In the genomic region with DNA sequence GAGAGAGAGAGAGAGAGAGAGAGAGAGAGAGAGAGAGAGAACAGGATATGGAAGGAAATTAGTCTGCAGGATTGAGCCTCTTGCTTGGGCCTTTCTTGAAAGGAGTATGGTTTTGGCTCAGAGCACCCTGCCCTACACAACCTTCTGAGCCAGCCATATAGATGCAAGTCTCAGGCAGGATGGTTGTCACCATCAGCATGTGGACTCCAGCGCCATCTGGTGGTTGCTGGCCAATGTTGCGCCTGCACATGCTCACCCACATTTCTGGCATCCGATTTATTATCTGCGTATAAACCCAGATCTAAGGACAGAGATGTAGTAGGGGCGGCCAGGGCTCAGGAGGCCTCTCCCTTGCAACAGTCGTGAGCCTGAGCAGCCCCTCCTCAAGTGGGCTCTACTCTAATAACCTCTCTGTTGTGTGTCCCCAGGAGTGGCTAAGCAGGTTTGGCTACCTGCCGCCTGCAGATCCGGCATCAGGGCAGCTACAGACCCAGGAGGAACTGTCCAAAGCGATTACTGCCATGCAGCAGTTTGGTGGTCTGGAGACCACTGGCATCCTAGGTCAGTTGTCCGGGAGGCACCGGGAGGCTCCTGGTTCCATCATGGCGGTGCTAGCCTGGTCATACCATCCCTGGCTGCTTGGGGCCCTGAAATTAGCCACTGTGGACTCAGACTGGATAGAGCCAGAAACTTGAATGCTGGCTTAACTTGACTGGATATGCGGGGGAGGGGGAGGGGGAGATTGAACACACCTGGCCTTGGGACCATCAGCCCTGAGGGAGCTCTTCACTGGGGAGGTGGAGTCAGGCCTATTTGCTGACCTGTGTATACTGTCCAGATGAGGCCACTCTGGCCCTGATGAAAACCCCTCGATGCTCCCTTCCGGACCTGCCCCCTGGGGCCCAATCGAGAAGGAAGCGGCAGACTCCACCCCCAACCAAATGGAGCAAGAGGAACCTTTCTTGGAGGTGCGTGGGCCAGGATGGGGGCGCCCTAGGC, we compare ENCODE assay signal across 8 mouse cellular contexts. TPM values are rescaled to one million over a fixed set of nuclear protein-coding genes. Genes with fewer than 3 reads are reported as not detected.
DNase-seq lines count a peak whose midpoint lies in the region; ATAC-seq and TF ChIP-seq lines count a peak whose summit lies in the region.

No protein-coding gene starts in this region.

- no peak for TF ChIP-seq POLR2A in heart, adult 2 months (IDR thresholded peaks at IDR 0.05; ENCODE audit: insufficient read depth, low read depth, low read length)

- 32% methylated on average over 19 of the region's 19 CpGs for WGBS in heart, adult 2 months
- 27% methylated on average over 19 of the region's 19 CpGs for WGBS in liver, embryonic 12.5 days (ENCODE audit: insufficient replicate concordance)
- WGBS in neural tube, embryonic 13.5 days: 45% methylated on average over 19 of the region's 19 CpGs
- WGBS in stomach, postnatal 0 days: 31% methylated on average over 19 of the region's 19 CpGs

- ATAC-seq in liver, embryonic 12.5 days: peak; percentile 30; the same call in 1 of the 2 replicates
- ATAC-seq in neural tube, embryonic 13.5 days (ENCODE audit: low read depth): peak; percentile 57; the same call in 1 of the 2 replicates
- peak; percentile 43; the same call in 1 of the 2 replicates for ATAC-seq in stomach, postnatal 0 days (ENCODE audit: low FRiP score, low TSS enrichment)

- H3K4me3 ChIP-seq in heart, adult 2 months: no peak overlapping the region
- no peak overlapping the region for H3K4me3 ChIP-seq in liver, embryonic 12.5 days
- H3K4me3 ChIP-seq in neural tube, embryonic 13.5 days: no peak overlapping the region
- no peak overlapping the region for H3K4me3 ChIP-seq in stomach, postnatal 0 days (ENCODE audit: low read depth, low read length)

- no peaks in the 10 kb centered on the region for H3K79me2 ChIP-seq in heart, adult 2 months (replicated peaks; ENCODE audit: control insufficient read depth, insufficient read depth, low read length)

- no peaks in the 10 kb centered on the region for H3K36me3 ChIP-seq in heart, adult 2 months (ENCODE audit: control insufficient read depth, insufficient read depth, low read length)
- no peaks in the 10 kb centered on the region for H3K36me3 ChIP-seq in liver, embryonic 12.5 days
- peaks cover 29% of the 10 kb centered on the region; the same call in 1 of the 2 replicates for H3K36me3 ChIP-seq in neural tube, embryonic 13.5 days
- H3K36me3 ChIP-seq in stomach, postnatal 0 days (ENCODE audit: control insufficient read depth, insufficient read depth, low read length): no peaks in the 10 kb centered on the region

- peak; percentile 67; the same call in 1 of the 2 replicates for TF ChIP-seq EP300 in heart, adult 2 months (IDR thresholded peaks at IDR 0.05; ENCODE audit: insufficient read depth, low read depth, low read length)
- TF ChIP-seq EP300 in stomach, postnatal 0 days (optimal IDR thresholded peaks at IDR 0.05): no peak

- DNase-seq in 3134 (ENCODE audit: extremely low read depth, insufficient read length, low spot score): peak; percentile 56
- peak; percentile 85 to 87 for DNase-seq in adrenal gland, adult 18-20 months (ENCODE audit: low spot score in 2 of 2)
- peak; percentile 90 for DNase-seq in embryo, embryonic 10.5 days (ENCODE audit: low spot score)
- DNase-seq in heart, adult 2 months: peak; percentile 79 to 88
- peak; percentile 93 for DNase-seq in kidney, postnatal 10 days
- DNase-seq in stomach, postnatal 0 days (ENCODE audit: low spot score): peak; percentile 85

- H3K4me2 ChIP-seq in liver, embryonic 12.5 days: no peak overlapping the region
- no peak overlapping the region for H3K4me2 ChIP-seq in neural tube, embryonic 13.5 days
- no peak overlapping the region for H3K4me2 ChIP-seq in stomach, postnatal 0 days (replicated peaks; ENCODE audit: low read depth)

- TF ChIP-seq CTCF in heart, adult 2 months (IDR thresholded peaks at IDR 0.05): peak; percentile 93
- peak; percentile 99 for TF ChIP-seq CTCF in stomach, postnatal 0 days (IDR thresholded peaks at IDR 0.05; ENCODE audit: low read depth)

- H3K4me1 ChIP-seq in heart, adult 2 months (ENCODE audit: control insufficient read depth, insufficient read depth, low read length): no peaks in the 10 kb centered on the region
- peaks cover 10% of the 10 kb centered on the region for H3K4me1 ChIP-seq in liver, embryonic 12.5 days
- H3K4me1 ChIP-seq in neural tube, embryonic 13.5 days (replicated peaks): peaks cover 16% of the 10 kb centered on the region
- H3K4me1 ChIP-seq in stomach, postnatal 0 days (replicated peaks; ENCODE audit: control insufficient read depth, insufficient read depth): no peaks in the 10 kb centered on the region

- intact Hi-C loops in heart, adult 2 months (cut with DNase I): loop anchor here (1.0 to 2.0 kb wide), 2 partner anchors 416 to 532 kb away; no protein-coding TSS in a partner anchor

- no peaks in the 10 kb centered on the region for H3K9me3 ChIP-seq in liver, embryonic 12.5 days (replicated peaks)
- no peaks in the 10 kb centered on the region for H3K9me3 ChIP-seq in neural tube, embryonic 13.5 days
- H3K9me3 ChIP-seq in stomach, postnatal 0 days (ENCODE audit: control insufficient read depth, low read length): no peaks in the 10 kb centered on the region

- H3K27me3 ChIP-seq in heart, adult 2 months (ENCODE audit: control insufficient read depth, insufficient read depth, low read length): no peaks in the 10 kb centered on the region
- H3K27me3 ChIP-seq in liver, embryonic 12.5 days (replicated peaks): peaks cover 20% of the 10 kb centered on the region
- no peaks in the 10 kb centered on the region for H3K27me3 ChIP-seq in neural tube, embryonic 13.5 days
- H3K27me3 ChIP-seq in stomach, postnatal 0 days (ENCODE audit: control insufficient read depth, insufficient read depth, low read length): no peaks in the 10 kb centered on the region

- no peak overlapping the region for H3K9ac ChIP-seq in heart, adult 2 months (ENCODE audit: low read depth, low read length)
- no peak overlapping the region for H3K9ac ChIP-seq in liver, embryonic 12.5 days
- 0 out of 2 replicates have a peak overlapping the region, but pooled peaks have one; percentile 26 for H3K9ac ChIP-seq in neural tube, embryonic 13.5 days
- no peak overlapping the region; the same call in 1 of the 2 replicates for H3K9ac ChIP-seq in stomach, postnatal 0 days (ENCODE audit: low read length)

- no peak overlapping the region for H3K27ac ChIP-seq in heart, adult 2 months
- H3K27ac ChIP-seq in liver, embryonic 12.5 days: no peak overlapping the region
- H3K27ac ChIP-seq in neural tube, embryonic 13.5 days (replicated peaks): no peak overlapping the region
- no peak overlapping the region for H3K27ac ChIP-seq in stomach, postnatal 0 days (replicated peaks)

RNA-seq across cellular contexts. Expression of a gene that starts 10.4 kb away (rescaled TPM):
- 1 to 10 TPM; 1.4 to 1.5 TPM for total RNA-seq in adrenal gland, adult 18-20 months (2021)
- 1 to 10 TPM; 1.0 to 1.4 TPM for total RNA-seq in heart, adult 2 months (2021)
- polyA plus RNA-seq in heart, adult 2 months (2012; rRNA removed): 1.4 and 1.5 TPM in 2 replicates
- polyA plus RNA-seq in liver, embryonic 12.5 days (2016; fragmentation: Nextera tagmentation; extraction: Ambion mirVana): 0.38 and 0.39 TPM in 2 replicates
- 5.3 and 6.5 TPM in 2 replicates for polyA plus RNA-seq in neural tube, embryonic 13.5 days (2015; fragmentation: Nextera tagmentation; extraction: Ambion mirVana)
- 2.2 and 2.6 TPM in 2 replicates for polyA plus RNA-seq in stomach, postnatal 0 days (2015; fragmentation: Nextera tagmentation; extraction: Ambion mirVana)
